Mouse (Mus musculus): ENCODE data around the gene Arhgef39. TPM values are rescaled to one million over a fixed set of nuclear protein-coding genes. Genes with fewer than 3 reads are reported as not detected.

The Arhgef39 gene
- polyA plus RNA-seq, 1 experiment from 2014 or later: 2.4 TPM

DNA sequence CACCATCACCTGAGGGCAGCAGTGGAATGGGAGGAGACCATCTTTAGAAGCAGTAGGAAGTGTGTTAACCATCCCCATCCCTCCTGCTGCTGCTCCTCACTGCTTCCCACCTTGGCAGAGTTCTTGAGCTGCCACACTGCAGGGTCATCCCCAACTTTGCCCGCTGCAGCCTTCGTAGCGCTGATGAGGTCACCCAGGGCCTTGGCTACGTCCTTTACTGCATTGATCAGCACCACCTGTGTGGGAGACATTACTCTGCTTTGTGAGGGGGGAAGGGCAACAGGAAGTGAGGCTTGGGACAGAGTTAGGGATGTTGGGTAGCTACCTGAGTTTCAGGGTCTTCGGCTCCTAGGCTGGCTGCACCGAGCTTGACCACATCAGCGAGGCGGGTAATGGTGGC is 36.1 kb upstream of the Arhgef39 start:
- Histone ChIP-seq H3K27ac (ENCODE audit: low read length) (no peak overlapping the region), H3K4me3 (ENCODE audit: low read depth, low read length) (no peak overlapping the region), H3K27me3 (replicated peaks; ENCODE audit: insufficient read depth, low read length) (no peaks in the 10 kb centered on the region), H3K4me1 (ENCODE audit: insufficient read depth, low read depth, low read length) (no peaks in the 10 kb centered on the region), H3K4me2 (replicated peaks; ENCODE audit: low read depth, low read length) (no peak overlapping the region), H3K36me3 (ENCODE audit: insufficient read depth, low read length) (peaks cover 79% of the 10 kb centered on the region), H3K9ac (replicated peaks; ENCODE audit: low read depth) (no peak overlapping the region), H3K9me3 (ENCODE audit: low read length) (no peaks in the 10 kb centered on the region)
- ATAC-seq (no peak), DNase-seq (ENCODE audit: low spot score) (no peak)
- no peak for TF ChIP-seq EP300 (IDR thresholded peaks at IDR 0.05)
- TF ChIP-seq CTCF (IDR thresholded peaks at IDR 0.05): no peak
- WGBS: 92% methylated on average over 8 of the region's 8 CpGs

DNA sequence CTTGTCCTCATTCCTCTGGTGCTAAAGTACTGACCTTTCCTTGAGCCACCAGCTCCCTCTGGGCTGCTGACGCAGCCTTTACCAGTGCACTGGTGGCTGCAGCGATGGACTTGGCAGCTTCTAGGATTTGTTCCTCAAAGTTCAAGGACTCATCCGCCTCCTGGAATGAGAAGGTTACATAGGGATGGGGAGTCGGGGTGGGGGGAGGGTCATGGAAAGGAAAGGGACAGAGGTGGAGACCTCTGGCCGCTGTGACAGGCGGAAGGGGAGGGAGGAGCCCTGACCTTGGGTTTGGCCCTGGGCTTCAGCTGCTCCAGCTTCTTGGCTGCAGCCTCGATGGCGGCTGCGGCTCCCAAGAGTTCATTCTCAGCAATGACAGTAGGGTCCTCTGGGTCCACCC is 33.8 kb upstream of the Arhgef39 start:
- 78% methylated on average over 9 of the region's 9 CpGs for WGBS
- no peak overlapping the region for H3K4me2 ChIP-seq (replicated peaks; ENCODE audit: low read depth, low read length)
- no peaks in the 10 kb centered on the region for H3K27me3 ChIP-seq (replicated peaks; ENCODE audit: insufficient read depth, low read length)
- no peaks in the 10 kb centered on the region for H3K9me3 ChIP-seq (ENCODE audit: low read length)
- ATAC-seq (no peak), DNase-seq (ENCODE audit: low spot score) (no peak)
- H3K9ac ChIP-seq (replicated peaks; ENCODE audit: low read depth): no peak overlapping the region
- H3K4me1 ChIP-seq (ENCODE audit: insufficient read depth, low read depth, low read length): no peaks in the 10 kb centered on the region
- peaks cover 58% of the 10 kb centered on the region for H3K36me3 ChIP-seq (ENCODE audit: insufficient read depth, low read length)
- no peak overlapping the region for H3K4me3 ChIP-seq (ENCODE audit: low read depth, low read length)
- TF ChIP-seq EP300 (IDR thresholded peaks at IDR 0.05): no peak
- TF ChIP-seq CTCF (IDR thresholded peaks at IDR 0.05): no peak
- no peak overlapping the region for H3K27ac ChIP-seq (ENCODE audit: low read length)

DNA sequence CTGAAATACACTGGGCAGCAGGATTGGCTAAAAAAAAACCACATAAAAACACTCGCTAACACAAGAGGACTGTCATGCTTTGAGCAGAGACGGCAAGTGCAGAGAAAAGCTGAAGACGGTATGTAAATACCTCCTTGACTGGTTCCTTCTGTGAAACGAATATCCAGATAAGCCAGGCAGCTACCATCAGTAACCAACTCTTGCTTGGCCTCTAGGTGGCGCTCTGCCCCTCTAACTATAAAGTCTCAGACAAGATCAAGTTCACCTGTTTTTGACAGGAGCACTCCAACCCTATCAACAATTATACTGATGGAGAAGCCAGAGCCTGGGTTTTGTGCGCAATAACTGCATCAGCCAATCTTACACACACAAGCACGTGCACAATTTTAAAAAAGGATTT is 31.1 kb upstream of the Arhgef39 start:
- WGBS: 15% methylated on average over 7 of the region's 7 CpGs
- Histone ChIP-seq H3K4me2 (replicated peaks; ENCODE audit: low read depth, low read length) (no peak overlapping the region), H3K27ac (ENCODE audit: low read length) (no peak overlapping the region), H3K4me3 (ENCODE audit: low read depth, low read length) (no peak overlapping the region), H3K9ac (replicated peaks; ENCODE audit: low read depth) (no peak overlapping the region), H3K4me1 (ENCODE audit: insufficient read depth, low read depth, low read length) (no peaks in the 10 kb centered on the region), H3K9me3 (ENCODE audit: low read length) (no peaks in the 10 kb centered on the region), H3K36me3 (ENCODE audit: insufficient read depth, low read length) (peaks cover 31% of the 10 kb centered on the region), H3K27me3 (replicated peaks; ENCODE audit: insufficient read depth, low read length) (no peaks in the 10 kb centered on the region)
- TF ChIP-seq EP300 (IDR thresholded peaks at IDR 0.05) (no peak), CTCF (IDR thresholded peaks at IDR 0.05) (peak; percentile 86)
- peak; percentile 70 for ATAC-seq
- DNase-seq (ENCODE audit: low spot score): peak; percentile 92

DNA sequence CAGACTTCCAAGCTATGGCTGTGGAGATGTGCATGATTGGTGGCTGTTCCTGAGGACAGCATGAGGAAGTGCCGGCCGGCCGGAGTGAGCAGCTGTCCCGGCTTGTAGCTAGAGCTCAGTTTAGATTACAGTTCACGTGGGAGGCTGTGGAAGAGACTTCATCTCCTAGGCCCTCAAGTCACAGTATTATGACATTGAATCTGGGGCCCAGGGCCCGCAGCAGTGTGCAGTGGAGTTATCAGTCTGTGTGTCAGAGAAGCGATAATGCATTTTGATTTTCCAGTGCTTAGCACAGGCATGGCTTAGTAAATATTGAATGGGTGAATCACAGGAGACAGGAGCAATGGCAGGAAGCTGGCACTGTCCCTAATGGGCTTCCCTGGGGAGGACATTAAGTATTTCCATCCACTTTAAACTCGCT is 30.6 kb upstream of the Arhgef39 start:
- Histone ChIP-seq H3K9me3 (ENCODE audit: low read length) (no peaks in the 10 kb centered on the region), H3K27me3 (replicated peaks; ENCODE audit: insufficient read depth, low read length) (no peaks in the 10 kb centered on the region), H3K27ac (ENCODE audit: low read length) (no peak overlapping the region), H3K4me2 (replicated peaks; ENCODE audit: low read depth, low read length) (no peak overlapping the region), H3K4me3 (ENCODE audit: low read depth, low read length) (no peak overlapping the region), H3K36me3 (ENCODE audit: insufficient read depth, low read length) (peaks cover 27% of the 10 kb centered on the region), H3K9ac (replicated peaks; ENCODE audit: low read depth) (no peak overlapping the region), H3K4me1 (ENCODE audit: insufficient read depth, low read depth, low read length) (no peaks in the 10 kb centered on the region)
- WGBS: 56% methylated on average over 8 of the region's 8 CpGs
- DNase-seq (ENCODE audit: low spot score) (no peak), ATAC-seq (no peak)
- TF ChIP-seq EP300 (IDR thresholded peaks at IDR 0.05) (no peak), CTCF (IDR thresholded peaks at IDR 0.05) (no peak)

DNA sequence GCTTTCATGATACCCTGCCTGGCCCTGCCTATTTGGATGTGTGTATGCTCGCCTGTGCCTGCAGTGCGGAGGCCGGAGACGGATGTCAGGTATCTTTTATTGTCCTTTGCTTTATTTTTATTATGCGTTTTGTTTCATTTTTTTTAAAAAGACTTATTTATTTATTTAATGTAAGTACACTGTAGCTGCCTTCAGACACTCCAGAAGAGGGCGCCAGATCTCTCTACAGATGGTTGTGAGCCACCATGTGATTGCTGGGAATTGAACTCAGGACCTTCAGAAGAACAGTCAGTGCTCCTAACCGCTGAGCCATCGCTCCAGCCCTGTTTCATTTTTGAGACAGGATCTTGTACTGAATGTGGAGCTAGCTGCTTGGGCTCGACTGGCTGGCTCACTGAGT is 29.0 kb upstream of the Arhgef39 start:
- DNase-seq (ENCODE audit: low spot score) (no peak), ATAC-seq (no peak)
- H3K27me3 ChIP-seq (replicated peaks; ENCODE audit: insufficient read depth, low read length): 0 out of 2 replicates have a peak, but pooled peaks cover 5% of the 10 kb centered on the region
- no peak overlapping the region for H3K9ac ChIP-seq (replicated peaks; ENCODE audit: low read depth)
- no peak overlapping the region for H3K4me2 ChIP-seq (replicated peaks; ENCODE audit: low read depth, low read length)
- H3K36me3 ChIP-seq (ENCODE audit: insufficient read depth, low read length): peaks cover 18% of the 10 kb centered on the region
- H3K4me3 ChIP-seq (ENCODE audit: low read depth, low read length): no peak overlapping the region
- 82% methylated on average over 9 of the region's 9 CpGs for WGBS
- TF ChIP-seq EP300 (IDR thresholded peaks at IDR 0.05): no peak
- TF ChIP-seq CTCF (IDR thresholded peaks at IDR 0.05): peak; percentile 49
- peaks cover 6% of the 10 kb centered on the region; the same call in 1 of the 2 replicates for H3K4me1 ChIP-seq (ENCODE audit: insufficient read depth, low read depth, low read length)
- no peak overlapping the region for H3K27ac ChIP-seq (ENCODE audit: low read length)
- no peaks in the 10 kb centered on the region for H3K9me3 ChIP-seq (ENCODE audit: low read length)

DNA sequence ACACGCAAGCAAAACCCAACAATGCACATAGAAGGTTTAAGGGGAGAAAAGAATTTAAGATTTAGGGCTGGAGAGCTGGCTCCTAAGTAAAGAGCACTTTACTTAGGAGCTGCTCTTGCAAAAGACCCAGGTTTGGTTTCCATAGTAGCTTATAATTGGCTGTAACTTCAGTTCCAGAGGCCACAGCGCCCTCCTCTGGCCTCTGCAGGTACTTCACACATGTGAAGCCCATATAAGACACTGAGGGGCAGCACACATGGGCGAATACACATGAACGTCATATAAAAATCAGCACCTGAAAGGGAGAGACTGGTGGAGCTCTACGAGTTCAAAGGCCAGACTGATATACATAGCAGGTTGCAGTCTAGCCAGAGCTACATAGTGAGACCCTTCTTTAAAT is 28.4 kb upstream of the Arhgef39 start:
- no peak for ATAC-seq
- no peak overlapping the region for H3K4me2 ChIP-seq (replicated peaks; ENCODE audit: low read depth, low read length)
- H3K36me3 ChIP-seq (ENCODE audit: insufficient read depth, low read length): peaks cover 12% of the 10 kb centered on the region
- WGBS: 66% methylated on average over 5 of the region's 5 CpGs
- DNase-seq (ENCODE audit: low spot score): no peak
- no peak overlapping the region for H3K4me3 ChIP-seq (ENCODE audit: low read depth, low read length)
- H3K9ac ChIP-seq (replicated peaks; ENCODE audit: low read depth): no peak overlapping the region
- H3K27ac ChIP-seq (ENCODE audit: low read length): no peak overlapping the region
- TF ChIP-seq EP300 (IDR thresholded peaks at IDR 0.05): no peak
- peak; percentile 60 for TF ChIP-seq CTCF (IDR thresholded peaks at IDR 0.05)
- H3K9me3 ChIP-seq (ENCODE audit: low read length): no peaks in the 10 kb centered on the region
- 0 out of 2 replicates have a peak, but pooled peaks cover 8% of the 10 kb centered on the region for H3K27me3 ChIP-seq (replicated peaks; ENCODE audit: insufficient read depth, low read length)
- H3K4me1 ChIP-seq (ENCODE audit: insufficient read depth, low read depth, low read length): peaks cover 9% of the 10 kb centered on the region; the same call in 1 of the 2 replicates

DNA sequence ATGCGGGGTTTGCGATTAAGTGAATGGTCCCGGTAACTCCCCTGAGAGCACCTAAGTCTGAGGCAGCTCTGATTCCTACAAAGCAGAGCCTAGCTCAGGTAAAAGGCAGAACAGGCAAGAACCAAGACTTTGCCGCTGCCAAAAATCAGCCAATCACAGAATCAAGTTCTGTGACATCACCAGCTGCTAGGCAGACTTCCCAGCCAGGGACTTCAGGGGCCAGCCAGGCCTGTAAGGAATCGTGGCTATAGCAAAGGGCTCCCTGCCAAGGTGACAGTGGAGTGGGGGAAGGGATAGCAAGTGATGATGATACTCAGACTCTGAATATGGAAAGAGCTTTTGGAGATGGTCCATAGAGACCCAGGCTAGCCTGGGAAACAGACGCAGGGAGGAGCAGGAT is 20.5 kb upstream of the Arhgef39 start:
- Histone ChIP-seq H3K9me3 (ENCODE audit: low read length) (no peaks in the 10 kb centered on the region), H3K36me3 (ENCODE audit: insufficient read depth, low read length) (no peaks in the 10 kb centered on the region), H3K4me1 (ENCODE audit: insufficient read depth, low read depth, low read length) (peaks cover 14% of the 10 kb centered on the region), H3K27ac (ENCODE audit: low read length) (no peak overlapping the region), H3K4me3 (ENCODE audit: low read depth, low read length) (no peak overlapping the region), H3K4me2 (replicated peaks; ENCODE audit: low read depth, low read length) (no peak overlapping the region; the same call in 1 of the 2 replicates), H3K27me3 (replicated peaks; ENCODE audit: insufficient read depth, low read length) (0 out of 2 replicates have a peak, but pooled peaks cover 12% of the 10 kb centered on the region), H3K9ac (replicated peaks; ENCODE audit: low read depth) (no peak overlapping the region)
- TF ChIP-seq CTCF (IDR thresholded peaks at IDR 0.05): no peak
- TF ChIP-seq EP300 (IDR thresholded peaks at IDR 0.05): no peak
- WGBS: 14% methylated on average over 6 of the region's 6 CpGs
- DNase-seq (ENCODE audit: low spot score) (peak; percentile 90), ATAC-seq (peak; percentile 54)
